ENCODE assay signal across 9 mouse cellular contexts in the genomic region with DNA sequence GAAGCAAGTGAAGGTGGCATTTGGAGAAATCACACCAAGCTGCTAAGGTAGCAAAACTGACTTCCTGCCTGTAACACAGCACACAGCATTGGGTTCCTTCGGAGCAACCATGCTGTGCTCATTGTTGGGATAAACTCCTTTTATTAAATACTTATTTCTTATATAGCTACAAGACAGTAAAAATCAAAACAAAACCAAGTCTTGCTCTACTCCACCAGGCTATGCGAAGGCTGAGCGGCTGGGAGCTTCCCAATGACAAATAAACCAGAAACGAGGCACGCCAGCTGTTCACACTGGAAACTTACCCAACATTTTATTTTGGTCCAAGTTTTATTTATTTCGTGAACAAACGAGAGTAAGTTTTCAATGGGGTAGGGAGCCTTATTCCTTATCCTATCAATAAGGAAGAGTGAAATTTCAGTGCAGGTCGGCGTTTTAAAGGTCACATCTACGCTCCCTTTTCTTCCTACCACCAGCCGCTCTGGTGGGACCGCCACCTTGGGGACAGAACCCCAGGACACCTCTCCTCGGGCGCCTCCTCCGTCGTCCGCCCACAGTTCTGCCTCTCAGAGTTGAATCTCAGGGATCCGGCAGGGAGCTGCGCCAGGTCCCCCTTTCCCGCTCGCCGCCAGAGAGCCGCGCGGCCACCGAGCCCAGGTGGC. TPM values are rescaled to one million over a fixed set of nuclear protein-coding genes. Genes with fewer than 3 reads are reported as not detected.
DNase-seq lines count a peak whose midpoint lies in the region; ATAC-seq and TF ChIP-seq lines count a peak whose summit lies in the region.
"Had no signal": no experiment of that assay in that cellular context is flagged by ENCODE, and none has a peak within 500 bp of the region (broad histone marks: within the 10 kb centered on the region; RNA-seq: fewer than 3 reads in every experiment).

No protein-coding gene starts in this region.

- no peaks in the 10 kb centered on the region for H3K9me3 ChIP-seq in embryonic facial prominence, embryonic 15.5 days (replicated peaks)
- H3K9me3 ChIP-seq in intestine, postnatal 0 days (ENCODE audit: control insufficient read depth) = no peaks in the 10 kb centered on the region
- H3K9me3 ChIP-seq in liver, embryonic 11.5 days (ENCODE audit: control insufficient read depth, low read length) = no peaks in the 10 kb centered on the region
- no peaks in the 10 kb centered on the region for H3K9me3 ChIP-seq in neural tube, embryonic 14.5 days (ENCODE audit: control insufficient read depth, low read length)

- no peaks in the 10 kb centered on the region for H3K27me3 ChIP-seq in embryonic facial prominence, embryonic 15.5 days
- H3K27me3 ChIP-seq in intestine, postnatal 0 days (replicated peaks; ENCODE audit: control insufficient read depth, insufficient read depth, low read length) = no peaks in the 10 kb centered on the region
- peaks cover 15% of the 10 kb centered on the region for H3K27me3 ChIP-seq in liver, embryonic 11.5 days (replicated peaks; ENCODE audit: control insufficient read depth, insufficient read depth, low read length)
- no peaks in the 10 kb centered on the region for H3K27me3 ChIP-seq in neural tube, embryonic 14.5 days (ENCODE audit: control insufficient read depth, insufficient read depth, low read length)
- H3K27me3 ChIP-seq: CH12.LX had no signal

- DNase-seq in frontal cortex, postnatal 25 days (ENCODE audit: low spot score in 2 of 2) = no peak
- peak; percentile 54 for DNase-seq in 3T3-L1 (ENCODE audit: low read depth, low spot score)
- peak; percentile 43 for DNase-seq in liver, embryonic 11.5 days (ENCODE audit: low spot score)
- no peak for DNase-seq in adrenal gland, adult 8-10 months

- H3K9ac ChIP-seq in embryonic facial prominence, embryonic 15.5 days = peak overlapping the region; percentile 76
- peak overlapping the region; percentile 92 for H3K9ac ChIP-seq in intestine, postnatal 0 days (ENCODE audit: low read depth, low read length)
- peak overlapping the region; percentile 74 for H3K9ac ChIP-seq in liver, embryonic 11.5 days (ENCODE audit: low read depth, low read length)
- peak overlapping the region; percentile 80 for H3K9ac ChIP-seq in neural tube, embryonic 14.5 days (replicated peaks; ENCODE audit: low read depth, low read length)

- peak overlapping the region; percentile 93 for H3K27ac ChIP-seq in embryonic facial prominence, embryonic 15.5 days (replicated peaks)
- peak overlapping the region; percentile 95 for H3K27ac ChIP-seq in intestine, postnatal 0 days (ENCODE audit: low read depth, low read length)
- peak overlapping the region; percentile 43; the same call in 1 of the 2 replicates for H3K27ac ChIP-seq in liver, embryonic 11.5 days (ENCODE audit: low read depth, low read length)
- peak overlapping the region; percentile 82 for H3K27ac ChIP-seq in neural tube, embryonic 14.5 days (ENCODE audit: low read depth, low read length)

- 0 out of 2 replicates have a peak, but pooled peaks cover 7% of the 10 kb centered on the region for H3K4me1 ChIP-seq in embryonic facial prominence, embryonic 15.5 days
- 0 out of 2 replicates have a peak, but pooled peaks cover 2% of the 10 kb centered on the region for H3K4me1 ChIP-seq in intestine, postnatal 0 days (replicated peaks; ENCODE audit: control insufficient read depth, insufficient read depth, low read length)
- H3K4me1 ChIP-seq in liver, embryonic 11.5 days (replicated peaks; ENCODE audit: control insufficient read depth, insufficient read depth, low read length) = no peaks in the 10 kb centered on the region
- no peaks in the 10 kb centered on the region for H3K4me1 ChIP-seq in neural tube, embryonic 14.5 days (ENCODE audit: control insufficient read depth, insufficient read depth, low read length)

- H3K4me3 ChIP-seq in embryonic facial prominence, embryonic 15.5 days (replicated peaks) = peak overlapping the region; percentile 77
- H3K4me3 ChIP-seq in intestine, postnatal 0 days (ENCODE audit: low read depth, low read length) = peak overlapping the region; percentile 87
- peak overlapping the region; percentile 63 for H3K4me3 ChIP-seq in liver, embryonic 11.5 days (ENCODE audit: low read depth, low read length)
- peak overlapping the region; percentile 72 for H3K4me3 ChIP-seq in neural tube, embryonic 14.5 days (ENCODE audit: low read depth, low read length)

- 0 out of 2 replicates have a peak, but pooled peaks have one; percentile 16 for TF ChIP-seq CTCF in intestine, postnatal 0 days (IDR thresholded peaks at IDR 0.05; ENCODE audit: low read depth)

- ATAC-seq in frontal cortex, adult (ENCODE audit: low TSS enrichment) = peak; percentile 24
- peak; percentile 36 for ATAC-seq in embryonic facial prominence, embryonic 15.5 days (ENCODE audit: insufficient number of reproducible peaks, low FRiP score, low TSS enrichment, low read depth)
- ATAC-seq in intestine, postnatal 0 days = peak; percentile 48; the same call in 1 of the 2 replicates
- ATAC-seq in liver, embryonic 11.5 days (replicated peaks; ENCODE audit: low FRiP score) = no peak; the same call in 1 of the 2 replicates
- peak; percentile 13 for ATAC-seq in neural tube, embryonic 14.5 days (ENCODE audit: low read depth)

- no peaks in the 10 kb centered on the region for H3K36me3 ChIP-seq in embryonic facial prominence, embryonic 15.5 days
- no peaks in the 10 kb centered on the region for H3K36me3 ChIP-seq in intestine, postnatal 0 days (ENCODE audit: control insufficient read depth, insufficient read depth)
- no peaks in the 10 kb centered on the region for H3K36me3 ChIP-seq in liver, embryonic 11.5 days (ENCODE audit: control insufficient read depth, insufficient read depth, low read length)
- no peaks in the 10 kb centered on the region for H3K36me3 ChIP-seq in neural tube, embryonic 14.5 days (ENCODE audit: control insufficient read depth, insufficient read depth, low read length)

- WGBS in embryonic facial prominence, embryonic 15.5 days = under 1% methylated on average over 26 of the region's 26 CpGs
- WGBS in intestine, postnatal 0 days = under 1% methylated on average over 26 of the region's 26 CpGs
- WGBS in liver, embryonic 11.5 days = under 1% methylated on average over 25 of the region's 26 CpGs
- WGBS in neural tube, embryonic 14.5 days = under 1% methylated on average over 26 of the region's 26 CpGs

- peak overlapping the region; percentile 80 for H3K4me2 ChIP-seq in embryonic facial prominence, embryonic 15.5 days (replicated peaks)
- H3K4me2 ChIP-seq in intestine, postnatal 0 days (replicated peaks; ENCODE audit: low read depth) = peak overlapping the region; percentile 75
- peak overlapping the region; percentile 75 for H3K4me2 ChIP-seq in liver, embryonic 11.5 days
- peak overlapping the region; percentile 92 for H3K4me2 ChIP-seq in neural tube, embryonic 14.5 days (ENCODE audit: low read depth, low read length)

RNA-seq across cellular contexts. Expression of a gene that starts 0.5 kb away (rescaled TPM):
- polyA plus RNA-seq in embryonic facial prominence, embryonic 15.5 days (2015; fragmentation: Nextera tagmentation; extraction: Ambion mirVana) = 25.1 and 26.4 TPM in 2 replicates
- 29.5 and 30.2 TPM in 2 replicates for polyA plus RNA-seq in intestine, postnatal 0 days (2015; fragmentation: Nextera tagmentation; extraction: Ambion mirVana)
- 13.9 and 15.2 TPM in 2 replicates for polyA plus RNA-seq in liver, embryonic 11.5 days (2014; fragmentation: Nextera tagmentation; extraction: Ambion mirVana)
- polyA plus RNA-seq in neural tube, embryonic 14.5 days (2014; fragmentation: Nextera tagmentation; extraction: Ambion mirVana) = 31.0 and 39.3 TPM in 2 replicates
- total RNA-seq in adrenal gland, adult 8-10 months (2022) = 10 to 100 TPM; 10.6 to 11.7 (median 11.5) TPM
- total RNA-seq: CH12.LX had no signal

Comparison
In these comparisons a context has a peak if more than half of its experiments do, and no peak if none do; other contexts are left out.
1. DNase-seq: peak in 3T3-L1 (single experiment) and liver, embryonic 11.5 days (single experiment); none in frontal cortex, postnatal 25 days (0 of 2) and adrenal gland, adult 8-10 months (single experiment).
2. H3K27ac ChIP-seq: peak in every context shown above with its lines; median percentile 95 in intestine, postnatal 0 days; 93 in embryonic facial prominence, embryonic 15.5 days; 82 in neural tube, embryonic 14.5 days; 43 in liver, embryonic 11.5 days.
3. Peak in every context shown above with its lines, with median percentiles within 50 percentile points of each other: H3K4me2 ChIP-seq, H3K4me3 ChIP-seq and H3K9ac ChIP-seq.